Mouse (Mus musculus) kidney, adult 18-20 months (tissue): ENCODE measurements around the gene Fuom.
A peak's percentile ranks its signal among the peaks of the same experiment; 100 is the strongest.

Experiments used
- DNase-seq: peaks from one replicate; pipeline ENCODE4 v3.0.0; 2021

Gene Fuom

GRCm38 (mm10) chr7:140049115-140049689 is 53.0 kb downstream of the Fuom start:
- DNase-seq: peak; percentile 34

DNA sequence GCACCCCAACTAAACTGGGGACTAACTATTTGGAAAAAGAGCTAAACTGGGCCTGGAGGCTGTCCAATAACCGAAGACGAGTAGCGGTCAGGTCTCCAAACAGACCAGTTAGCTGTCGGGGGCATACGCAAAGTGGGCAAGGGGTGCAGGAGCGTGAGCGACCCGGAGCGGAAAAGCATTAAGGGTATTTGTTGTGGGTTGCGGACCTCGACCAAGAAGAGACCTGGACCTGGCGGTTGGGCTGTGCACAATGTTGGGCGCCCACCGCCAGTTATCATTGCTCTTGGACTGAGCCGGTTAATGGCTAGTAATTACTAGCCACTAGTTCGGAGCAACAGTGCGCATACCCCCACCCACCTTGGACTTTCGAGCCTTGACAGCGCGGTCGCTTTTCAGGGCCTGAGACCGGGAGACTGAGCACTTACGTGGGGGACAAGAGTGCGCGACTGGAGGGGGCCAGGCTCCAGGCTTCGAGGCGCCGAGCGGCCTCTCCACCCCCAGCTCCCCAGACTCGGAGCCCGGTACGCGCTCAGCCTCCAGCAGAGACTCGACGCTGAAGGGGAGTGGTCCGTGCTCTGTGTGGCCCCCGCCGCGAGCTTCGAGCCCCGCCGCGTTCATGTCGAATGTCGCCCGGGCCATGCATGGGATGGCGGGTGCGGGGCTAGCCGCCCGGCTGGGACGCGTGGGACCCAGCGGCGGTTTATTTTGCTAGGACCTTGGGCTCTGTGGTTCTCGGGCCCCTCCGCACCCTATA is 53.7 kb downstream of the Fuom start, which contains the start of gene Msx3:
Gene Msx3, minus strand, starts transcription at position 729 of the 754 bp plus-strand sequence.
- DNase-seq: no peak

GRCm38 (mm10) chr7:140047811-140048311 is 54.4 kb downstream of the Fuom start:
- peak; percentile 7 for DNase-seq
